Mouse (Mus musculus) c-Kit-positive CD71-positive TER-119-positive erythroid progenitor cells, embryonic 14.5 days (primary cell): ENCODE data around the gene Itga7.
"Not testable (repeated sequence)": the region's sequence is repeated elsewhere in the genome, so short reads cannot be mapped to it uniquely, and the experiment has no call there.

ENCODE experiments used
- DNase-seq: peaks from one replicate; pipeline ENCODE4 v3.0.0-alpha.2; 2013; ENCODE audit warnings: low spot score

The Itga7 gene

GRCm38 (mm10) chr10:128990129-128990850, 56.7 kb downstream of the Itga7 start:
- DNase-seq: not testable (repeated sequence)

- DNase-seq: no peak
Measured at GRCm38 (mm10) chr10:128990994-128991393, 57.4 kb downstream of the Itga7 start.

- no peak for DNase-seq
Measured at GRCm38 (mm10) chr10:128995796-128996195, 62.2 kb downstream of the Itga7 start.

- DNase-seq: no peak
Measured at GRCm38 (mm10) chr10:128996523-128997040, 63.0 kb downstream of the Itga7 start.

GRCm38 (mm10) chr10:129004032-129004920, 70.7 kb downstream of the Itga7 start:
- DNase-seq: no peak
